Mouse (Mus musculus) embryonic fibroblast, embryonic 13.5 days (primary cell): ENCODE data around the gene 3110082I17Rik. TPM values are rescaled to one million over a fixed set of nuclear protein-coding genes. Genes with fewer than 3 reads are reported as not detected.
"Not testable (repeated sequence)": the region's sequence is repeated elsewhere in the genome, so short reads cannot be mapped to it uniquely, and the experiment has no call there.

ENCODE experiments used
- H3K27ac ChIP-seq: 2 replicates; pipeline ENCODE4 v1.5.1; 2012; ENCODE audit warnings: low read length, control low read depth, inconsistent platforms; ENCODE audit not compliant: insufficient read depth
- H3K4me1 ChIP-seq: 2 replicates; pipeline ENCODE4 v1.6.1; 2011; ENCODE audit warnings: low read length; ENCODE audit not compliant: control insufficient read depth, insufficient read depth
- H3K4me3 ChIP-seq: 2 replicates; pipeline ENCODE4 v1.5.1; 2011; ENCODE audit warnings: mild to moderate bottlenecking, control low read depth, low read length; ENCODE audit not compliant: insufficient read depth
- CTCF ChIP-seq: IDR thresholded peaks from 2 replicates; pipeline ENCODE4 v1.5.1; 2011; ENCODE audit warnings: mild to moderate bottlenecking, control low read depth, low read length, moderate library complexity, borderline replicate concordance; ENCODE audit not compliant: insufficient read depth
- POLR2A ChIP-seq: IDR thresholded peaks from 2 replicates; pipeline ENCODE4 v1.6.1; 2011; ENCODE audit warnings: low read depth, mild to moderate bottlenecking, control low read depth, low read length, moderate library complexity
- polyA plus RNA-seq: library from polyadenylated mRNA; stranded (reverse); fragments of >200 nt; gene quantifications from 2 replicates; pipeline ENCODE4 v1.2.4, GENCODE M21; 2011; ENCODE audit warnings: low read depth; ENCODE audit not compliant: missing spikeins, insufficient read length

3110082I17Rik gene
- polyA plus RNA-seq, 1 experiment: 15.3 TPM

DNA sequence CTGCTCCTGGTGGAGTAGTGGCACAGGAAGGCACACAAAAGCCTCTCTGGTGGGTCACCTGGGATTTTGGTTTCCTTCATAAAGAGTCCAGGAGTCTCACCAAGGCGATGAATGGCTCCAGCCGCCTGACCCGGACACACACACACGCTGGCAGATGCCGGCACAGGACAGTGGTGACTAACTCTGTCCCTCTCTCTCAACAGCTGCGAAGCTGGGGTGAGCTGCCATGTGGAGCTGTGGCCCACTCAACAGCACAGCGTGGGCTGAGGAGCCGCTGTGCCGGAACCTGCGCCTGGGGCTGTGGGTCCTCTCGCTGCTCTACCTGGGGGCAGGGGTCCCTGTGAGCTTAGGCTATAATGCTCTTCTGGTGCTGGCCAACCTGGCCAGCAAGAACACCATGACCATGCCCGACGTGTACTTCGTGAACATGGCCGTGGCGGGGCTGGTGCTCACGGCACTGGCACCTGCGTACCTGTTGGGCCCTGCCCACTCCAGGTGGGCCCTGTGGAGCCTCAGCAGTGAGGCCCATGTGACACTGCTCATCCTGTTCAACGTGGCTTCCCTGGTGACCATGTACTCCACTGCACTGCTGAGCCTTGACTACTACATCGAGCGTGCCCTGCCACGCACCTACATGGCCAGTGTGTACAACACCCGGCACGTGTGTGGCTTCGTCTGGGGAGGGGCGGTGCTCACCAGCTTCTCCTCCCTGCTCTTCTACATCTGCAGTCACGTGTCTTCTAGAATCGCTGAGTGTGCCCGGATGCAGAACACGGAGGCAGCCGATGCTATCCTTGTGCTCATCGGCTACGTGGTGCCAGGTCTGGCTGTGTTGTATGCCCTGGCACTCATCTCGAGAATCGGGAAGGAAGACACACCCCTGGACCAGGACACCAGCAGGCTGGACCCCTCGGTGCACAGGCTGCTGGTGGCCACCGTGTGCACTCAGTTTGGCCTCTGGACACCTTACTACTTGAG is 67.8 kb downstream of the 3110082I17Rik start:
- TF ChIP-seq CTCF (no peak), POLR2A (no peak)
- Histone ChIP-seq H3K4me3 (no peak overlapping the region), H3K27ac (no peak overlapping the region), H3K4me1 (no peaks in the 10 kb centered on the region)

DNA sequence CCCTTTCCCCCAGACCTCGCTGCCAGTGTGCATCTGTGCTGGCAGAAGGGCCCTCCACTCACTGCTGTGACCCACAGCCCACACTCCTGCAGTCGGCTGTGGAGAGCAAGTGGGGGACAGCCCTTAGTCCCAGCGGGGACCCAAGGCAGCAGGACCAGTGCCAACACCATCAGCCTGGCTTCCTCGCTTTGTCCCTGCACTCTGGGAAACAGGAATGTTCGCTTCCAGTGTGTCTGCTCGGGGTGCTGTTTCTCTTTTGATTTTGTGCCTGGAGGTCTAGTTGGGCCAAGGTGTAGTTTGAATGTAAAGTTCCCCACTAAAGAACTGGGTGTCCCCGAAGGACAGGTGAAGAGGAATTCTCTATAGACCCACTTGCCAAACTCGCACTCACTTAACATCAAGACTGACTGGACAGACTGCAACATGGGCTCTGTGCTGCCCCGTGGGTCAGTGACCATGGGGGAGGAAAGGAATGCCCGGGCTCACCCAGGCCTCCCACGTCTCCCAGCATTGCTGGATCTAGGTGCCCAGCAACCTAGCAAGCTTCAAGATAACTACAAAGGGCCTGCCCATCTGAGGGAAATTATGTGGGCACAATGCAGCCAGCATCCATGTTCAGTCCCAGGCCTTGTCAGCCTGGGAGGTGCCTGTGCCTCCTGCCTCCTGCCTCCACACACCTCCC is 68.9 kb downstream of the 3110082I17Rik start:
- TF ChIP-seq POLR2A: no peak
- TF ChIP-seq CTCF: no peak
- Histone ChIP-seq H3K27ac (no peak overlapping the region), H3K4me1 (no peaks in the 10 kb centered on the region), H3K4me3 (no peak overlapping the region)

DNA sequence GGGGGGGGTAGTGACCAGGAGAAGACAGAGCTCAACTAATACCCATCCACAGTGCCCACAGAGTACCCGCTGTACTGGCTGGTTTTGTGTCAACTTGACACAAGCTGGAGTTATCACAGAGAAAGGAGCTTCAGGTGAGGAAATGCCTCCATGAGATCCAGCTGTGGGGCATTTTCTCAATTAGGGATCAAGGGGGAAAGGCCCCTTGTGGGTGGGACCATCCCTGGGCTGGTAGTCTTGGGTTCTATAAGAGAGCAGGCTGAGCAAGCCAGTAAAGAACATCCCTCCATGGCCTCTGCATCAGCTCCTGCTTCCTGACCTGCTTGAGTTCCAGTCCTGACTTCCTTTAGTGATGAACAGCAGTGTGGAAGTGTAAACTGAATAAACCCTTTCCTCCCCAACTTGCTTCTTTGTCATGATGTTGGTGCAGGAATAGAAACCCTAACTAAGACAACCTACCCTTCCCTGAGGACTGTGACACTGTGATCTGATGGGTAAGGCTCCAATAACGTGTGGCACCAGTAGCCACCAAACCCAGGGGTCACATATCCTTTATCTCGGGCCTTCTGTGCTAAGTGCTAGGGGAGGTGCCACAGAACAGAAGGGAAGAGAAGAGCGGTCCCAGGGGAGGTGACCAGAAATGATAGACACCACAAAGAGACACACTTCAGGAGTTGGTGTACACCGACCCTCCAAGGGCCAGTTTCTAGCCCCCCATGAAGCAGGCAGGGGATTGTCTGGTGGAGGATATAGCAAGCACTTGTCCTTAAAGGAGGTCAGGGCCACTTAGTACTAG is 69.8 kb downstream of the 3110082I17Rik start:
- not testable (repeated sequence) for H3K4me1 ChIP-seq, H3K27ac ChIP-seq, H3K4me3 ChIP-seq

DNA sequence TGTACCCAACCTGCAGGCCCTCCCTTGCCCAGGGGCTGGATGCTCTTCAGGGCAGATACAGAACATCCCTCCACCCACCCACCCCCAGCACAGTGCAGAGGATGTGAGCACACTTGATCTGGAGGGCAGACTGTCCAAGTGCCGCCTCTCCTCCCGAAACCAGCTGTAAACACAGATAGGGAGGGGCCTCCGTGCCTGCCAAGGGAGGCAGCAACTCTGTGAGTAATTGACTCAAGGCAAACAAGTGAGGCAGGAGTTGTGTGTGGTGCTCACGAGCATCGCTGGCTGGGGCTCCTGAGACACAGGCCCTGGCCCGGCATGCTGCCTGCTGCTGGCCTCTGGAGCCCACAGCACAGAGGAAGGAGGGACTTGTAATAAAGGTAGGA is 70.7 kb downstream of the 3110082I17Rik start:
- H3K4me3 ChIP-seq: no peak overlapping the region
- no peaks in the 10 kb centered on the region for H3K4me1 ChIP-seq
- no peak for TF ChIP-seq CTCF
- TF ChIP-seq POLR2A: no peak

DNA sequence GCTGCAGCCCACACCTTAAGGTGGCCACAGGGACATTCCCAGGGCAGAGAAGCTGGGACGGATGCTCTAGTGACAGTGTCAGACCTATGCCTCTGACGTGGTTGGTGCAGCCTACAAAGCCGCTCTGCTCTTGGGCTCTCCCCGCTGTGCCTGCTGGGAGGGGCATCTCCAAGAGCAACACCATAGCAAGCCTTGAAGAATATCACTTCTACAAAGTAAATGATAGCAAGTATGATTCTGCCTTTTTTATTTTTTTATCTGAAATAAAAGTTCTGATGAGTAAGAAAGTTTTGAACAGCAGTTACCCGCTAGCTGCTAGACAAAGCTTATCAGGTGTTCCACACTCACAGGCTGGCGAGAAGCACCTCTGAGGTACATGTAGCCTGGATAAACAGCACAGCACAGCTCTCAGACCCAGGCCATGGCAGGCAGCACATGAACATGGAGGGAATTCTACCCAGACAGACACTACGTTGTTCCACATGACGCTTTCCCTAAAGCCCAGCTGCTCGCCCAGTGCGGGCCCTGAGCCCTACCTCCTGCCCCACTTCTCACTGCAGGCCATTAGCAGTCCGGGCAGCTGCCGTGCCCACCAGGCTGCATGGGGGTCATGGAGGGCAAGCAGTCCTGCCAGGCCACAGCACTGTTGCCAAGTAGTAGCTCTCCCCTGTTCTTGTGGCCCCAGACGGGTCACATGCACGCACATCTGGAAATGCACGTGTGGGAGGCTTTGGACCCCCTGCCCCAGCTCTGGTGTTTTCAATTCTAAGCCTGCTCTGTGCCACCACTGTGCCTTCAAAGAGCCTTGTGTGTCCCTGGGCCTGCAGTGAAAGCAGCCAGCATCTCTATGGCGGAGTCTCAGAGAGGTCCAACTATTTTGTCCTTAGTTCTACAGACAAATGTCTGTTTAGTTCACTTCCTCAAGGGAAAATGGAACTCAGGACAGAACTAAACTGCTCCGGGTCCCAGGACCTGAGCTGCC is 71.3 kb downstream of the 3110082I17Rik start:
- Histone ChIP-seq H3K27ac (no peak overlapping the region), H3K4me3 (no peak overlapping the region)
- TF ChIP-seq CTCF: no peak
- no peak for TF ChIP-seq POLR2A

More for the DNA sequence above, 70.7 kb downstream of the 3110082I17Rik start:
- H3K27ac ChIP-seq: no peak overlapping the region

DNA sequence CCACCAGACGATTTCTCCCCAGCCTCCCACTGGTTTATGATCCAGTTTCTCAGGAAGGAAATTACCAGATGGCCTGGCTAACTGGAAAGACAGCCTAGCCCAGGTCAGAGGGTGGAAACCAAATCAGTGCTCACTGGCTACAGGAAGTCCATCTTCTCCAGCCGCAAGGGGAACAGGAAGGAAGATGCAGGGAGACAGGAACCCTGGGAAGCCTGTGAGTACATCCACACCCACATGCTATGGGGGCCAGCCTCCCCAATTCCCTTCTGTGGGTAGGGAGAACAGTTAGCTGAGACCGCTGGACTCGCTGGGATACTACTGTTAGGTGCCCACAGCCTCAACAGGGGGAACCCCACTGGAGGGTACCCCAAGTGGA is 72.1 kb downstream of the 3110082I17Rik start:
- no peak overlapping the region for H3K4me3 ChIP-seq
- H3K27ac ChIP-seq: no peak overlapping the region
- no peaks in the 10 kb centered on the region for H3K4me1 ChIP-seq
- TF ChIP-seq POLR2A (no peak), CTCF (no peak)

More for the DNA sequence above, 71.3 kb downstream of the 3110082I17Rik start:
- no peaks in the 10 kb centered on the region for H3K4me1 ChIP-seq

DNA sequence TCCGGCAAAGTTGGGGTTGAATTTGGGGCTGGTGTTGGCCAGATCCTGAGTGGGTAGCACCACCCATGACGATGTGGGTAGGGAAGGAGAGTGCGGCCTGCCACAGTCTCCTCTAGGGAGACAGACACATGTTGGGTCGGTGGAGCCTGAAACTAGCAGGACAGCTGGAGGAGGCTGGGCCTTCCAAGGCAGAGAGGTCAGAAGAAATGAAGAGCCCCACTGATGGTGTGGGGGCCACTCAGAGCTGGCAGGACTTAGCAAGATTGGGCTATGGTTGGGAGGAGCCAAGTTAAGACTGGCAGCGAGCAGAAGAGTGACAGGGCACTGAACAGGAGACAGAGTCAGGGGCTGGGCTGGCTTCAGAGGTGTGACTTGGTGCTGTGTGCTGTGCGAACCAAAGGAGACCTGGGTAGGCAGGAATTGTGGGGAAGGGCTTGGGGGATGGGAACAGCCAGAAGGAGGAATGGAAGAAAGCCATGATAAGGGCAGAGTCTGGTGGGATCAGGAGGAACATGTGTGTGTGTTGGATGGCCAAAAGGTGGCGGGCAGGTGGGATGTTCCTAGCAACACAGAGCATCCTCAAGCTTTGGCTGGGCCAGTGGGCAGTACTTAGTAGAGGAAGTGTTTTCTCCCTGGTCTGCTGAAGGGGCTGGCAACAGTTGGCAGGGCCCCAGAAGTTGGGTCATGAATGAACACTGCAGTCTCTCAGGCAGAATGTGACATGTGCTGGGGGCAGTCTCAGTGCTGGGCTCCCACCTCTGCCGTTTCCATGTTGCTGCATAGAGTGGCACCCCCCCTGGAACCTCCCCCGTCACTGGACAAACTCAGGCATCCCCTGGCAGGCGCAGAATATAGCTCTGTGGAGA is 72.8 kb downstream of the 3110082I17Rik start:
- no peak for TF ChIP-seq CTCF
- no peak for TF ChIP-seq POLR2A
- Histone ChIP-seq H3K4me1 (no peaks in the 10 kb centered on the region), H3K4me3 (no peak overlapping the region), H3K27ac (no peak overlapping the region)

DNA sequence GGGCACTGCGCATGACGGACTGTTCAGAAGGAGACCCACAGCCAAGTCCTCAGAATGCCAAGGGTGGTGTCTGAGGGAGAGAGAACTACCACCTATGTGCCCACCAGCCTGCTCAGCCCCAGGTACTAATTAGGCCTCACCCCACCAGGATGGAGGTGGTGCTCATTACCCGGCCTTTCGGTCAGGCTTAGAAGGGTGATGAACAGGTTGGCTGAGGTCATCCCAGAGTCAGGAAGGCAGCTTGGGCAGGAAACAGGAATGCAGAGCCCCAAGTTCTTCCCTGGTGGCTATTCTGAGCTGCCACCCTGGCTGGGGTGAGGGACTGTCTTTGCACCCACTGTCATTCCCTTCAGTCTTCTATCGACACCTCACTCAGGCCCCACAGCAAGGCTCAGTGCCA is 74.3 kb downstream of the 3110082I17Rik start:
- TF ChIP-seq CTCF (no peak), POLR2A (no peak)
- Histone ChIP-seq H3K4me1 (no peaks in the 10 kb centered on the region), H3K27ac (no peak overlapping the region), H3K4me3 (no peak overlapping the region)
